Mouse (Mus musculus) heart, embryonic 10.5 days (tissue): ENCODE measurements around the gene Gak. TPM values are rescaled to one million over a fixed set of nuclear protein-coding genes. Genes with fewer than 3 reads are reported as not detected.

Source experiments
- DNase-seq: peaks from one replicate; pipeline ENCODE4 v3.0.0-alpha.2; 2017; ENCODE audit warnings: low spot score
- H3K27ac ChIP-seq: fragments of 300-500 bp; sonication (generic); 2 replicates; pipeline ENCODE4 v1.5.1; 2016; ENCODE audit warnings: mild to moderate bottlenecking
- H3K27me3 ChIP-seq: fragments of 300-500 bp; sonication (generic); 2 replicates; pipeline ENCODE4 v1.6.1; 2016; ENCODE audit warnings: mild to moderate bottlenecking; ENCODE audit not compliant: poor library complexity, insufficient read depth, severe bottlenecking
- H3K36me3 ChIP-seq: fragments of 300-500 bp; sonication (generic); 2 replicates; pipeline ENCODE4 v1.6.1; 2016; ENCODE audit warnings: mild to moderate bottlenecking, moderate library complexity
- H3K4me1 ChIP-seq: fragments of 300-500 bp; sonication (generic); 2 replicates; pipeline ENCODE4 v1.6.1; 2016; ENCODE audit warnings: mild to moderate bottlenecking
- H3K4me3 ChIP-seq: fragments of 300-500 bp; sonication (generic); 2 replicates; pipeline ENCODE4 v1.5.1; 2016; ENCODE audit warnings: mild to moderate bottlenecking, moderate library complexity
- H3K9me3 ChIP-seq: fragments of 300-500 bp; sonication (generic); 2 replicates; pipeline ENCODE4 v1.6.1; 2016; ENCODE audit warnings: mild to moderate bottlenecking, moderate library complexity
- WGBS: fragments of 180-500 bp; shearing (Covaris S2); methylation state at CpG from one replicate; pipeline ENCODE4 v1.1.7; 2016; 5-methylcytosine and 5-hydroxymethylcytosine counted together
- polyA plus RNA-seq: library from polyadenylated mRNA; unstranded; fragments of >200 nt; fragmentation: Nextera tagmentation; extraction: Ambion mirVana; gene quantifications from 2 replicates; pipeline ENCODE4 v1.2.1, GENCODE M21; 2016

Gene Gak
- polyA plus RNA-seq, 1 experiment from 2014 or later, result 49.4 TPM

DNA sequence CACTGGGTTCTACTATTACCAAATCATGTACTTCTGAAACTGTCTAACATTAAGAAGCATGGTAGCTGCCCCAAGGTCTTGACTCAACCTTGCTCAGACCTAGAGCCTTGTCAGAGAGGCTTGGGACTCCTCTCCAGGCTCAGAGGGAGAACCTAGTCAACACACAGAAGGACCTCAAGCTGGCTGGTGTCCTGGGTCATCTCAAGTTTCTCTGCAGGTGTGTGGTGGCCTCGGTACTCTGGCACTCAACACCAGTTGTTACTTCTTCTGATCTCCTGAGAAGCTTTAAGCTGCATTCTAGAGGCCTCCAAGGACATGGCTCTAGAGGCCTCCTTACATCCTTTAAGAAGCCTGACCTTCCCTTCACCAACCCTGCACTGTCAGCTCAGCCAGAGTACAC, 75.5 kb downstream of the Gak start:
- no peak overlapping the region for H3K4me3 ChIP-seq

GRCm38 (mm10) chr5:108550207-108550594, 79.4 kb downstream of the Gak start:
- Histone ChIP-seq H3K36me3 (no peaks in the 10 kb centered on the region), H3K4me3 (peak overlapping the region; percentile 55), H3K4me1 (peaks cover 9% of the 10 kb centered on the region), H3K27me3 (peaks cover 56% of the 10 kb centered on the region), H3K9me3 (no peaks in the 10 kb centered on the region), H3K27ac (no peak overlapping the region)
- under 1% methylated on average over 16 of the region's 16 CpGs for WGBS
- DNase-seq, result no peak

More for the DNA sequence above, 75.5 kb downstream of the Gak start:
- 57% methylated on average over 1 of the region's 1 CpGs for WGBS
- Histone ChIP-seq H3K27ac (no peak overlapping the region), H3K27me3 (peaks cover 43% of the 10 kb centered on the region), H3K9me3 (no peaks in the 10 kb centered on the region), H3K4me1 (peaks cover 9% of the 10 kb centered on the region), H3K36me3 (no peaks in the 10 kb centered on the region)
- DNase-seq, result peak; percentile 53

DNA sequence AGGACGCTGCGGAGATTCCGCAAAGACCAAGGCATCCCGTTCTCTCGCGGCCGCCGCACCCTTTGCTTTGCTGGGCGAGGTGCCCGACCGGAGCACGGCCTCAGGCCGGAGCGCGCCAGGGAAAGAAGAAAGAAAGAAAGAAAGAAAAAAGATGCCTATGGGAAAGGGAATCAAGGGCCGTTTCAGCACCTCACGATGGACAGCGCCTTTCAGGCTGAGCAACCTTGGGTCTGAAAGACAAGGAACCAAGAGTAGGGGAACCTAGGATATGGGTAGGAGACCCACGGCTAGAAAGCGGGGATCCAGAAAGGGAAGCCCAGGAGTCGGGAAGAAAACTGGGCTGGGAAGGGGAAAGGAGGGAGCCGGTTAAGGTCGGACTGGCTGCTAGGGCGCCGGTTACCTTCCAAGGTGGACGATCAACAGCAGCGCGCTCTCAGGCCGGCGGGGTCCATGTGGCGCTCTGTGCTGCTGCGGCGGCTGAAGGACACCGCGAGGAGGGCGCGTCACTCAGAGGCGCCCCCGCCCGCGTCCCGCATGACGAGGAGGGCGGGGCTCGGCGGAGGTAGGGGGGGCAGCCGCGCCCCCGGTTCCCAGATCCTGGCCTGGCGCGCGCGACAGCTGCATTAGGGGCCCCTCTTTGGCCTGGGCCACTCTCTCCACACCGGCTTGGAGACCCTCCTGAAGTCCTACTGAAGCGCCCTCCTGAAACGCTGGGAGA, 79.9 kb downstream of the Gak start, which contains the start of gene Cplx1:
Gene Cplx1 (minus strand): TSS at position 536 of the 718 bp plus-strand sequence.
- H3K27me3 ChIP-seq, result peaks cover 52% of the 10 kb centered on the region
- H3K27ac ChIP-seq, result no peak within 1 kb of the TSS
- no peaks in the 10 kb centered on the region for H3K9me3 ChIP-seq
- under 1% methylated on average over 56 of the region's 56 CpGs for WGBS
- peaks cover 9% of the 10 kb centered on the region for H3K4me1 ChIP-seq
- H3K4me3 ChIP-seq, result peak within 1 kb of the TSS; percentile 55
- peak; percentile 84 for DNase-seq
- no peaks in the 10 kb centered on the region for H3K36me3 ChIP-seq

- DNase-seq, result no peak
- H3K4me1 ChIP-seq, result peaks cover 9% of the 10 kb centered on the region
- peak overlapping the region; percentile 55 for H3K4me3 ChIP-seq
- no peak overlapping the region for H3K27ac ChIP-seq
- no peaks in the 10 kb centered on the region for H3K36me3 ChIP-seq
- H3K9me3 ChIP-seq, result no peaks in the 10 kb centered on the region
- 14% methylated on average over 7 of the region's 7 CpGs for WGBS
- H3K27me3 ChIP-seq, result peaks cover 52% of the 10 kb centered on the region
These were observed 80.4 kb downstream of the Gak start for GRCm38 (mm10) chr5:108549137-108549488.

- WGBS, result 77% methylated on average over 5 of the region's 5 CpGs
- H3K27ac ChIP-seq, result no peak overlapping the region
- peaks cover 9% of the 10 kb centered on the region for H3K4me1 ChIP-seq
- no peak for DNase-seq
- no peaks in the 10 kb centered on the region for H3K36me3 ChIP-seq
- peaks cover 46% of the 10 kb centered on the region for H3K27me3 ChIP-seq
- H3K9me3 ChIP-seq, result no peaks in the 10 kb centered on the region
- H3K4me3 ChIP-seq, result no peak overlapping the region
These were observed 81.9 kb downstream of the Gak start for GRCm38 (mm10) chr5:108547636-108548035.

DNA sequence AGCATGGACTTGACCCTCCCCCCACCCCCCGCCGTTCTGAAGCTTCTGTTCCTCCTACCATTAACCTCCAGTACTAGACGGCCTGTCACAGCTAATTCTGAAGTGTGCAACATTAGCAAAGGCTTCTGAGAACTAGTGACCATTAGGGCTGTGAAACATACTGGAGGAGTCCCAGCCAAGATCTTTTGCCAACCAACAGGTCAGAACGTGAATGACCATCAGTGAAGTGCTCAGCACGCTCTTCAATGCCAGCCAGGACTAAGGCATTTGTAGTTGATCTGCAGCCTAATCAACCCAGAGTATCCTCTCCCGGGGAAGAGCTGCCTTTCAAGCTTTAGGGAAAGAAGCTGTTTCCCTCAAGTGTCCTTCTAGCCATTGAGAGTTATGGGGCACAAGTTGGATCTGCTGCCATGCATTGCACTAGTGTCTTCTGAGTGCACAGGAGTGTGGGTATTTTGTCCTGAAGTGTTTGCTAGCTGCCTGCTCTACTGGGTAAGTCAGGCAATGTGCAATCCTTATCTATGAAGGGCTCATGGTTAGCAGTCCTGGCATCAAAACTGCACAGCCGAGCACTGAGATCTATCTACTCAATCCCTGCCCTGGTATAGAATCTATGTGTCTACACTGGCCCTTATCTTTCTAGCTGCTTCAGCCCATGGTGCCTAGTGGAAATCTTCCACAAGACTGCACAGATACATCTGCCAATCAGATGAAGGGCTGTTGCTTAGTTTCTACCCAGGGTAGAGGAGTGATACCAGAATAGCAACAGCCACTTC, 85.9 kb downstream of the Gak start:
- H3K9me3 ChIP-seq, result no peaks in the 10 kb centered on the region
- H3K27me3 ChIP-seq, result peaks cover 10% of the 10 kb centered on the region; the same call in 1 of the 2 replicates
- DNase-seq, result no peak
- H3K4me3 ChIP-seq, result no peak overlapping the region
- H3K4me1 ChIP-seq, result no peaks in the 10 kb centered on the region
- H3K27ac ChIP-seq, result no peak overlapping the region
- WGBS, result 53% methylated on average over 7 of the region's 7 CpGs
- no peaks in the 10 kb centered on the region for H3K36me3 ChIP-seq

- H3K4me1 ChIP-seq, result no peaks in the 10 kb centered on the region
- peaks cover 12% of the 10 kb centered on the region; the same call in 1 of the 2 replicates for H3K9me3 ChIP-seq
- 88% methylated on average over 2 of the region's 2 CpGs for WGBS
- no peak overlapping the region for H3K27ac ChIP-seq
- H3K27me3 ChIP-seq, result no peaks in the 10 kb centered on the region
- DNase-seq, result no peak
- no peak overlapping the region for H3K4me3 ChIP-seq
- no peaks in the 10 kb centered on the region for H3K36me3 ChIP-seq
These were observed 95.4 kb downstream of the Gak start for GRCm38 (mm10) chr5:108534188-108534587.

- H3K27me3 ChIP-seq, result no peaks in the 10 kb centered on the region
- H3K9me3 ChIP-seq, result no peaks in the 10 kb centered on the region
- no peaks in the 10 kb centered on the region for H3K36me3 ChIP-seq
- no peak for DNase-seq
- no peak overlapping the region for H3K27ac ChIP-seq
- WGBS, result 78% methylated on average over 3 of the region's 3 CpGs
- H3K4me1 ChIP-seq, result no peaks in the 10 kb centered on the region
- no peak overlapping the region for H3K4me3 ChIP-seq
These were observed 107.0 kb downstream of the Gak start for GRCm38 (mm10) chr5:108522597-108522996.

DNA sequence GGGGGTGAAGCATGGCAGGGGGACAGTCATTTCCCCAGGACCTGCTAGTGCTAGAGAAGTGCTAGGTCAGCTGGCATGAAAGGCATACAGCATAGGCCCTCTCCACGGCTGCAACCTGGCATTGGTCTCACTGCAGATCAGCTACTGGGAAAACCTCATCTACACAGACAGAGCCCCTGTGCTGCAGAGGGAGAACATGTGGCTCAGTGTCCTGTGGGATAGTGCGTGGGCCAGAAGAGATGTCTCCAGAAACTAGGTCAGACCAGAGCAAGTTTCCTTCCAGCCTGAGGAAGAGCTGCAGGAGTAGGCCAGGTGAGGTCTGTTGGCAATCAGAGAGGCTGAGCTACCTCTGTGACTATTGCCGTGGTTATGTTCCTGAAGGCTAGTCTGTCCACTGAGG, 107.7 kb downstream of the Gak start:
- no peaks in the 10 kb centered on the region for H3K4me1 ChIP-seq
- no peak overlapping the region for H3K27ac ChIP-seq
- WGBS, result 77% methylated on average over 3 of the region's 3 CpGs
- no peaks in the 10 kb centered on the region for H3K36me3 ChIP-seq
- DNase-seq, result peak; percentile 42
- H3K4me3 ChIP-seq, result no peak overlapping the region
- no peaks in the 10 kb centered on the region for H3K9me3 ChIP-seq
- no peaks in the 10 kb centered on the region for H3K27me3 ChIP-seq

GRCm38 (mm10) chr5:108521016-108521415, 108.5 kb downstream of the Gak start:
- DNase-seq, result no peak
- Histone ChIP-seq H3K27me3 (no peaks in the 10 kb centered on the region), H3K9me3 (no peaks in the 10 kb centered on the region), H3K4me1 (no peaks in the 10 kb centered on the region), H3K4me3 (no peak overlapping the region), H3K27ac (no peak overlapping the region), H3K36me3 (no peaks in the 10 kb centered on the region)
- WGBS, result 56% methylated on average over 2 of the region's 2 CpGs

- H3K27me3 ChIP-seq, result no peaks in the 10 kb centered on the region
- no peaks in the 10 kb centered on the region for H3K36me3 ChIP-seq
- H3K27ac ChIP-seq, result no peak overlapping the region
- no peaks in the 10 kb centered on the region for H3K9me3 ChIP-seq
- WGBS, result 74% methylated on average over 7 of the region's 7 CpGs
- no peak for DNase-seq
- H3K4me1 ChIP-seq, result no peaks in the 10 kb centered on the region
- H3K4me3 ChIP-seq, result no peak overlapping the region
These were observed 109.4 kb downstream of the Gak start for GRCm38 (mm10) chr5:108520153-108520552.
